Mouse (Mus musculus): ENCODE measurements around the gene Desi1.

- no peak for TF ChIP-seq NRF1 (IDR thresholded peaks at IDR 0.05; ENCODE audit: low read depth, low read length)
- no peak for TF ChIP-seq ZMIZ1 (IDR thresholded peaks at IDR 0.05; ENCODE audit: low read depth, low read length)
- TF ChIP-seq TCF12 (IDR thresholded peaks at IDR 0.05; ENCODE audit: low read depth, low read length): no peak
- no peak for TF ChIP-seq POLR2A (IDR thresholded peaks at IDR 0.05; ENCODE audit: low read depth, low read length)
Observed at GRCm38 (mm10) chr15:81950716-81951115, 82.9 kb downstream of the Desi1 start.

All from CH12.LX (cell line).